Mouse (Mus musculus): ENCODE results near the gene Pnpla8.

DNA sequence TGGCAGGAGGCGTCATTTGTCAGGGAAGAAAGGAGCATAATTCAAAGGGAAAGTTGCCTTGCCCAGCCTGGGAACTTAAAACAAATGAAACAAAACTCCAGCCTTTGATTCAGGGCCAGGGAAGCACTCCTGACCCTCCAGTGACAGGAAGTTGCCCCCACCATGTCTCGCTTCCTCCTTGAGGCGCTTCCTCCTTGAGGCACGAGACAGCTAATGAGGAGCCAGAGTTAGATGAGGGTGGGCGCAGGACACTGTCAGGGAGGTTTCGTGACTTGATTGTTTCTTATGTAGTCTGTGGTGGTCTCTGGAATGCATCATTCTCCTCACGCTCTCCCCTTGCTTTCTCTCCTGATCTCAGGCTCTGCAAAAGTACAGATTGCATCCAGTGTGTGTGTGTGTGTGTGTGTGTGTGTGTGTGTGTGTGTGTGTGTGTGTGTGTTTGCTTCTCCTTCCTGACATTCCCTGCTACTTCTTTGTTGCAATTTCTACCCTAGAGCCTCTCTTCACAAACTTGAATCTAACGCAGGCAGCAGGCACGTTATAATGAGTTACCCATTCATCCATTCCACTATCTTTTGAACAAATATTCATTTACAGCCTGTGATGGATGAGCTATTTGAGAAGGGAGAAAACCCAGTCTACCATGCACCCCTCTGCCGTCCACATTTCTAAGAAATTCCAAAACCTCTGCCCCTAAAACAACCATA is 44.7 kb upstream of the Pnpla8 start:
- no peak for TF ChIP-seq CTCF (IDR thresholded peaks at IDR 0.05; ENCODE audit: low read depth)
- no peak for TF ChIP-seq EP300 (optimal IDR thresholded peaks at IDR 0.05)
